Mouse (Mus musculus) E14TG2a.4 (cell line): ENCODE data around the gene Dus2.

Source experiments
- CTCF ChIP-seq: conservative IDR thresholded peaks from 2 replicates; pipeline ENCODE4 v1.5.1; 2014; ENCODE audit warnings: low read length
- NANOG ChIP-seq: IDR thresholded peaks from 2 replicates; pipeline ENCODE4 v1.6.1; 2014; ENCODE audit warnings: borderline replicate concordance, low read length, mixed read lengths

GRCm38 (mm10) chr8:106052510-106053089 lies 61.5 kb downstream of the Dus2 start:
- TF ChIP-seq NANOG: no peak
- TF ChIP-seq CTCF: no peak
